Mouse (Mus musculus) cerebellum, postnatal 4 days (tissue): ENCODE results near the gene 6430628N08Rik.
A peak's percentile ranks its signal among the peaks of the same experiment; 100 is the strongest.

Experiments
- DNase-seq, 2 experiments: peaks; one replicate each; pipeline ENCODE4 v3.0.0; 2022; ENCODE audit warnings: low spot score in 2 of 2, mixed read lengths in 1 of 2

The 6430628N08Rik gene

GRCm38 (mm10) chr4:115885846-115886245 is 4.6 kb upstream of the 6430628N08Rik start:
- no peak for DNase-seq

- no peak for DNase-seq
These were observed 3.6 kb upstream of the 6430628N08Rik start for GRCm38 (mm10) chr4:115886875-115887274.

GRCm38 (mm10) chr4:115890066-115890465 is 399 bp upstream of the 6430628N08Rik start:
- DNase-seq, result no peak

- DNase-seq, result no peak
These were observed 3.8 kb downstream of the 6430628N08Rik start for GRCm38 (mm10) chr4:115894281-115894680.

GRCm38 (mm10) chr4:115897901-115898631 is 7.6 kb downstream of the 6430628N08Rik start:
- peak in 1 of 2 experiments; percentile 16 for DNase-seq

- peak; percentile 86 to 88 for DNase-seq
These were observed 12.4 kb downstream of the 6430628N08Rik start for GRCm38 (mm10) chr4:115902816-115903215.

GRCm38 (mm10) chr4:115904375-115904774 is 13.9 kb downstream of the 6430628N08Rik start:
- DNase-seq, result no peak

GRCm38 (mm10) chr4:115905701-115906100 is 15.2 kb downstream of the 6430628N08Rik start:
- peak in 1 of 2 experiments; percentile 69 for DNase-seq

- no peak for DNase-seq
These were observed 16.3 kb downstream of the 6430628N08Rik start for GRCm38 (mm10) chr4:115906791-115907190.

- no peak for DNase-seq
These were observed 17.5 kb downstream of the 6430628N08Rik start for GRCm38 (mm10) chr4:115907994-115908393.

- peak in 1 of 2 experiments; percentile 34 for DNase-seq
These were observed 18.2 kb downstream of the 6430628N08Rik start for GRCm38 (mm10) chr4:115908641-115909040.

- no peak for DNase-seq
These were observed 21.1 kb downstream of the 6430628N08Rik start for GRCm38 (mm10) chr4:115911586-115911985.

- no peak for DNase-seq
These were observed 29.4 kb downstream of the 6430628N08Rik start for GRCm38 (mm10) chr4:115919911-115920310.

- DNase-seq, result no peak
These were observed 32.2 kb downstream of the 6430628N08Rik start for GRCm38 (mm10) chr4:115922688-115923087.

GRCm38 (mm10) chr4:115923262-115923880 is 32.9 kb downstream of the 6430628N08Rik start:
- no peak for DNase-seq

- DNase-seq, result no peak
These were observed 37.2 kb downstream of the 6430628N08Rik start for GRCm38 (mm10) chr4:115927637-115928036.

- DNase-seq, result no peak
These were observed 41.2 kb downstream of the 6430628N08Rik start for GRCm38 (mm10) chr4:115931556-115932088.

- DNase-seq, result no peak
These were observed 45.5 kb downstream of the 6430628N08Rik start for GRCm38 (mm10) chr4:115935835-115936581.

GRCm38 (mm10) chr4:115936646-115937045 is 46.2 kb downstream of the 6430628N08Rik start:
- no peak for DNase-seq

- DNase-seq, result no peak
These were observed 46.9 kb downstream of the 6430628N08Rik start for GRCm38 (mm10) chr4:115937061-115937976.
